ENCODE assay signal across 14 mouse cellular contexts in the genomic region with DNA sequence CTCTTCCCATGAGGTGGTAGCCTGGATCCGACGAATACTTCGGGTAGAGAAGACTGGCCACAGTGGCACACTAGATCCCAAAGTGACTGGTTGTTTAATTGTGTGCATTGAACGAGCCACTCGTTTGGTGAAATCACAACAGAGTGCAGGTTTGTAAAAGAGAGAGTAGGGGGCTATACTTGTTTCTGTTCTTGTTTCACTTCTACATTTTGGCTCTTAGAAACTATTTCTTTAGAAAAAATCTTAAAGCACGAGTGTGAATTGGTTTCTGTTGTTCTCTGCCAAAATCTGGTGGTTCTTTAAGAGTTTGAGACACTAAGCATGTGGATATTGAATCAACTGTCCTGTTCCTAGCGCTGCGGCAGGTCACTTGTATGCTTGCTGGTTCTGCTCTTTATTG.
"Had no signal": no experiment of that assay in that cellular context is flagged by ENCODE, and none has a peak within 500 bp of the region (broad histone marks: within the 10 kb centered on the region; RNA-seq: fewer than 3 reads in every experiment).

No protein-coding gene starts in this region.

- H3K4me1 ChIP-seq: limb, embryonic 10.5 days; neural tube, embryonic 12.5 days; stomach, embryonic 15.5 days had no signal

- H3K36me3 ChIP-seq: stomach, embryonic 15.5 days had no signal

- H3K4me2 ChIP-seq: lung, embryonic 14.5 days; neural tube, embryonic 12.5 days; stomach, embryonic 15.5 days had no signal

- ATAC-seq: intestine, embryonic 16.5 days had no signal

- H3K9me3 ChIP-seq: limb, embryonic 10.5 days; midbrain, embryonic 10.5 days; neural tube, embryonic 12.5 days; stomach, embryonic 15.5 days had no signal

- H3K27me3 ChIP-seq: neural tube, embryonic 12.5 days; stomach, embryonic 15.5 days had no signal

- H3K27ac ChIP-seq: left cerebral cortex, adult 2 months; limb, embryonic 10.5 days; midbrain, embryonic 10.5 days; neural tube, embryonic 12.5 days; stomach, embryonic 15.5 days had no signal

- H3K4me3 ChIP-seq: left cerebral cortex, adult 2 months; limb, embryonic 10.5 days; midbrain, embryonic 10.5 days; neural tube, embryonic 12.5 days; stomach, embryonic 15.5 days had no signal

- DNase-seq: kidney, adult 2 months; kidney, postnatal 25 days; lung, embryonic 14.5 days; lung, postnatal 10 days; lung, postnatal 4 days; midbrain, embryonic 14.5 days; thymus, adult 2 months; thymus, postnatal 25 days had no signal

- H3K9ac ChIP-seq: lung, embryonic 14.5 days; neural tube, embryonic 12.5 days; stomach, embryonic 15.5 days had no signal
